ENCODE assay signal across 10 mouse cellular contexts in the genomic region with DNA sequence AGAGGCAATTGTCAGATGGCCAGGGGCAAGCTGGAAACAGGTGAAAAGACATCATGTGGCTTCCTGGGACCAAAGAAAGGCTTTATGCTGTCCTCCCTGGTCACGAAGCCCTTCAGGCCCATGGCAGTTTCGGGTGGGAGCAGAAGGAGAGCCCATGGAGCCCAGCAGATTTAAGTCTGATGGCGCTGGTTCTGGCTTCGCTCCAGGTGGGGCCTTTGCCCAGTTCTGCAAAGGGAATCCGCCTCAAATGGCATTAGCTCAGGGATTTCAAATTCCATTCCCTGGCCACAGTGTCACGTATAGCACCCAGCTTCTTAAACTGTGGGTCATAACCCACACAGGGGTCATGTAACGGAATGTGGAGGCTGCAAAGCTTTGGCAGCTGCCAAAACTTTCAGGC. TPM values are rescaled to one million over a fixed set of nuclear protein-coding genes. Genes with fewer than 3 reads are reported as not detected.
DNase-seq lines count a peak whose midpoint lies in the region.
"Had no signal": no experiment of that assay in that cellular context is flagged by ENCODE, and none has a peak within 500 bp of the region (broad histone marks: within the 10 kb centered on the region; RNA-seq: fewer than 3 reads in every experiment).

No protein-coding gene starts in this region.

- peak; percentile 30 to 36 for DNase-seq in heart, postnatal 10 days
- no peak for DNase-seq in heart, adult 9 months (ENCODE audit: low spot score in 2 of 2)
- DNase-seq in lung, postnatal 14 days: peak; percentile 14
- no peak for DNase-seq in lung, postnatal 25 days (ENCODE audit: low spot score)
- DNase-seq in forelimb bud, embryonic 11.5 days (ENCODE audit: low read depth, low spot score): peak; percentile 6
- DNase-seq in skeletal muscle tissue, adult 2 months (ENCODE audit: low read depth, low spot score): peak; percentile 31
- DNase-seq in thymus, postnatal 36 days: no peak
- DNase-seq: cerebellum, adult 9-10 months; right cerebral cortex, postnatal 25 days; thymus, postnatal 4 days had no signal

- intact Hi-C loops in heart, postnatal 10 days (cut with DNase I): no loop called here

RNA-seq across cellular contexts. Expression of a gene that starts 32.6 kb away (rescaled TPM):
- total RNA-seq in heart, postnatal 10 days (2021): 10 to 100 TPM; 19.8 to 20.0 TPM

Comparison
In these comparisons a context has a peak if more than half of its experiments do, and no peak if none do; other contexts are left out.
1. DNase-seq: peak in heart, postnatal 10 days (2 of 2), lung, postnatal 14 days (single experiment), forelimb bud, embryonic 11.5 days (single experiment) and skeletal muscle tissue, adult 2 months (single experiment); none in heart, adult 9 months (0 of 2), lung, postnatal 25 days (single experiment) and thymus, postnatal 36 days (0 of 2).